Mouse (Mus musculus): Measurements from ENCODE around the gene Catsper2.

DNA sequence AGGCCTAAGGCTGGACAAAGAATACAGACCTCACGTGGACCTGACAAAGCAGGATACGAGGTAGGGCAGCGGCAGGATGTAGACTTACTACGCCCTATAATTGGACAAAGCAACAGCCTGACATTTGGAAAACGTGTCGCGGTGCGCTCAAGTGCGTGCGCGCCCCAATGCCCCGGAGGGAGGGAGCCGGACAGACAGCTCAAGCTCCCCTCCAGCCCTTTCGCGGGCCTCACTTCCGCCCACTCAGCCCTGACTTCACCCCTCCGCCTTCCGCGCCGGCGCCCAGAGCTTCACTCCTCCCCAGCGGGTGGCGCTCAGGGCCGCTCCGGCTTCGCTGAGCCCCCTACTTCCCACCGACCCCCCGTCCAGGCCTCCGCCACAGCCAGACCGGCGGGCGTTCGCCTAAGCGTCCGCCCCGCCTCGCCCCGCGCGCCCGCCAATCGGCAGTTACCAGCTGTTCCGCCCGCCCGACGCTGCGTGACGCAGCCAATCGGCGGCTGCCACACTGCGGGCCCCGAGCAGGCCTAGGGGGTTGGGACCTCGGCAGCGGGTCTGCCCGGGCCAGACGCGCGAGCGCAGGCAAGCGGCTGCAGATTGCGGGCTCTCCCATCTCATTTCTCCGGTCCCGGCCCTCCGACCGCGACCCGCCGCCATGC is at the start of gene Catsper2, which contains the start of gene Pdia3:
- TF ChIP-seq CTCF (conservative IDR thresholded peaks at IDR 0.05; ENCODE audit: low read length) (no peak), NANOG (IDR thresholded peaks at IDR 0.05; ENCODE audit: borderline replicate concordance, low read length) (no peak), POU5F1 (IDR thresholded peaks at IDR 0.05; ENCODE audit: borderline replicate concordance, low read length) (no peak)

Measured in E14TG2a.4 (cell line).